Mouse (Mus musculus) forebrain, embryonic 12.5 days (tissue): Measurements from ENCODE around the gene Fam162b. TPM values are rescaled to one million over a fixed set of nuclear protein-coding genes. Genes with fewer than 3 reads are reported as not detected.

Source experiments
- ATAC-seq: fragments of 200-750 bp; cut with Nextera tagmentation; 2 replicates; pipeline ENCODE4 v1.8.0; 2017; ENCODE audit warnings: moderate TSS enrichment; ENCODE audit not compliant: low FRiP score
- H3K27ac ChIP-seq: fragments of 300-500 bp; sonication (generic); 2 replicates; pipeline ENCODE4 v1.5.1; 2016; ENCODE audit warnings: mild to moderate bottlenecking
- H3K27me3 ChIP-seq: fragments of 300-500 bp; sonication (generic); 2 replicates; pipeline ENCODE4 v1.6.1; 2016; ENCODE audit warnings: mild to moderate bottlenecking
- H3K36me3 ChIP-seq: fragments of 300-500 bp; sonication (generic); replicated peaks from 2 replicates; pipeline ENCODE4 v1.6.1; 2016; ENCODE audit warnings: mild to moderate bottlenecking
- H3K4me1 ChIP-seq: fragments of 300-500 bp; sonication (generic); 2 replicates; pipeline ENCODE4 v1.6.1; 2016
- H3K4me2 ChIP-seq: fragments of 300-500 bp; sonication (generic); 2 replicates; pipeline ENCODE4 v1.6.1; 2016; ENCODE audit warnings: mild to moderate bottlenecking, moderate library complexity
- H3K4me3 ChIP-seq: fragments of 300-500 bp; sonication (generic); replicated peaks from 2 replicates; pipeline ENCODE4 v1.5.1; 2016; ENCODE audit warnings: mild to moderate bottlenecking
- H3K9ac ChIP-seq: fragments of 300-500 bp; sonication (generic); 2 replicates; pipeline ENCODE4 v1.6.1; 2016; ENCODE audit warnings: mild to moderate bottlenecking
- H3K9me3 ChIP-seq: fragments of 300-500 bp; sonication (generic); 2 replicates; pipeline ENCODE4 v1.6.1; 2016
- WGBS: fragments of 180-500 bp; shearing (Covaris S2); methylation state at CpG from one replicate; pipeline ENCODE4 v1.1.7; 2016; 5-methylcytosine and 5-hydroxymethylcytosine counted together
- polyA plus RNA-seq: library from polyadenylated mRNA; unstranded; fragments of >200 nt; fragmentation: Nextera tagmentation; extraction: Ambion mirVana; gene quantifications from 2 replicates; pipeline ENCODE4 v1.2.1, GENCODE M21; 2016

Fam162b gene
- 1.3 and 3.7 TPM in 2 replicates for polyA plus RNA-seq

DNA sequence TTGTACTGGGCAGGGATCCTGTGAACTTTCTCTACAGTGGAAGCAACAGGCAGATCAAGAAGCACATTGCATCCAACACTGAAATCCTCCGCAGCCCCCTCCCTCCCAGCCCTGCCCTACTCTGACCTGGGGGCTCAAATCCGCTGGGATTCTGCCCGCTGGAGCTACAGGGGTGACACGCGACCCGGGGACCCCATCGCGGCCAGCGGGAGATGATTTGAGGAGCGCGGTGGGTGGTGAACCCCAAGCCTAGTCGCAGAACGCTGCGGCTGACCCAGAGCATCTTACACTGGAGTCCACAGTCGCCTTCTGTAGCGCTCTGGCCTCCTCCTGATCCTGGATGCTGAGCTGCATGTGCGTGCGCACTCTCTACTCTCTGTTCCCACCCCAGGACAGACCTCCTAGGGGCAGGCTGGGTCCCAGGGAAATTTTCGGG is at the start of gene Fam162b:
Fam162b (minus strand) TSS at position 379 of the 436 bp plus-strand sequence.
- Histone ChIP-seq H3K9me3 (no peaks in the 10 kb centered on the region), H3K36me3 (no peaks in the 10 kb centered on the region), H3K27me3 (peaks cover 15% of the 10 kb centered on the region; the same call in 1 of the 2 replicates), H3K4me3 (peak within 1 kb of the TSS; percentile 26), H3K27ac (no peak within 1 kb of the TSS), H3K4me1 (peaks cover 6% of the 10 kb centered on the region), H3K4me2 (peak within 1 kb of the TSS; percentile 56), H3K9ac (peak within 1 kb of the TSS; percentile 36)
- 4% methylated on average over 19 of the region's 19 CpGs for WGBS
- ATAC-seq, result 0 out of 2 replicates have a peak, but pooled peaks have one; percentile 39

GRCm38 (mm10) chr10:51631411-51632136 is 41.3 kb upstream of the Fam162b start, which contains the start of gene Gprc6a:
Gene Gprc6a (minus strand): TSS chr10:51631461.
- no peak for ATAC-seq

GRCm38 (mm10) chr10:51621193-51621592 is 30.9 kb upstream of the Fam162b start:
- Histone ChIP-seq H3K4me3 (no peak overlapping the region), H3K4me1 (no peaks in the 10 kb centered on the region), H3K36me3 (no peaks in the 10 kb centered on the region), H3K9ac (no peak overlapping the region), H3K27ac (no peak overlapping the region), H3K9me3 (no peaks in the 10 kb centered on the region), H3K27me3 (no peaks in the 10 kb centered on the region), H3K4me2 (no peak overlapping the region)
- 89% methylated on average over 3 of the region's 3 CpGs for WGBS
- no peak for ATAC-seq

More at GRCm38 (mm10) chr10:51631411-51632136, 41.3 kb upstream of the Fam162b start, which contains the start of gene Gprc6a:
- Histone ChIP-seq H3K4me2 (no peak within 1 kb of the TSS), H3K9ac (no peak within 1 kb of the TSS), H3K27me3 (no peaks in the 10 kb centered on the region), H3K36me3 (no peaks in the 10 kb centered on the region), H3K27ac (no peak within 1 kb of the TSS), H3K4me3 (no peak within 1 kb of the TSS), H3K9me3 (no peaks in the 10 kb centered on the region), H3K4me1 (no peaks in the 10 kb centered on the region)
- 69% methylated on average over 8 of the region's 8 CpGs for WGBS

DNA sequence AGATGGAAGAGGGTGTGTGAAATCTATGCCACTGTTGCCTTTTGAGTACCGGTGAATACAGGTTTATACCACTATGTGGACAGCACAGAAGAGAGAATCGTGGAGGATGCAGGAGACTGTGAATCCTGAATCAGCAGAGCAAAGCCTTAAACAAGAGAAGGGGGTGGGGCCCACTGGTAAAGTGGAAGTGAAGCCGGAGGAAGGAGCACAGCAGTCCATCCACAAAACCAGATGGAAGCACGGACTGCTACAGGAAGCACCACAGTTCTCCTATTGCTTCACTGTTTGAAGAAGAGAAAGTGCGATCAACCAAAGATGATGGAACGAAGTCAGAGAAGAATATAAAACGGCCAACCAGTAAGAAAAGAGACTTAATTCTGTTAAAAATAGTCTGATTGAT is 29.8 kb upstream of the Fam162b start:
- WGBS, result 66% methylated on average over 7 of the region's 7 CpGs
- H3K27ac ChIP-seq, result no peak overlapping the region
- H3K9ac ChIP-seq, result no peak overlapping the region
- ATAC-seq, result no peak
- H3K27me3 ChIP-seq, result no peaks in the 10 kb centered on the region
- H3K4me2 ChIP-seq, result no peak overlapping the region
- H3K4me3 ChIP-seq, result no peak overlapping the region
- H3K4me1 ChIP-seq, result no peaks in the 10 kb centered on the region
- no peaks in the 10 kb centered on the region for H3K36me3 ChIP-seq
- H3K9me3 ChIP-seq, result no peaks in the 10 kb centered on the region

GRCm38 (mm10) chr10:51618538-51618937 is 28.2 kb upstream of the Fam162b start:
- Histone ChIP-seq H3K9ac (no peak overlapping the region), H3K4me2 (no peak overlapping the region), H3K27me3 (no peaks in the 10 kb centered on the region), H3K4me1 (no peaks in the 10 kb centered on the region), H3K4me3 (no peak overlapping the region), H3K9me3 (no peaks in the 10 kb centered on the region), H3K36me3 (no peaks in the 10 kb centered on the region), H3K27ac (no peak overlapping the region)
- no peak for ATAC-seq
- WGBS, result 56% methylated on average over 2 of the region's 2 CpGs

GRCm38 (mm10) chr10:51614826-51615590 is 24.7 kb upstream of the Fam162b start:
- H3K36me3 ChIP-seq, result no peaks in the 10 kb centered on the region
- no peaks in the 10 kb centered on the region for H3K27me3 ChIP-seq
- H3K27ac ChIP-seq, result no peak overlapping the region
- 81% methylated on average over 11 of the region's 11 CpGs for WGBS
- no peak for ATAC-seq
- no peak overlapping the region for H3K4me2 ChIP-seq
- H3K9ac ChIP-seq, result no peak overlapping the region
- no peaks in the 10 kb centered on the region for H3K4me1 ChIP-seq
- H3K4me3 ChIP-seq, result no peak overlapping the region
- H3K9me3 ChIP-seq, result no peaks in the 10 kb centered on the region

DNA sequence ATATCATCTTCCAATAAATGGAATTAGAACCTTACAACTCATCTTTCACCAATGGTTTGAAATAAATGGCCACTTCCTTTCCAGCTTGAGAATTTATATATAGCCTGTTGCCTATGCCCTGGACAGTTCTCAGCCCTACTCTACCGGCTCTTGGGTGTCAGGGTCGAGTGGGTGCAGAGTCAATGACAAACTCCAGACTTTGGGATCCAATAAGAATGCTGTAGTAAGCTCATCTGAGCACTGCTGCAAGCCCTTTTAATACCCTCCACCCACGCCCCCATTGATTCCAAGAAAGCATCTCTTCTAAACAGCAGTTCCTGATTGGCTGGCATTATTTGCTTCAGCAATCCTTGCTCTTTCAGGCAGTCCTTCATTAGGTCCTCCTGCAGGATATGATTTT is 23.1 kb upstream of the Fam162b start:
- Histone ChIP-seq H3K9me3 (no peaks in the 10 kb centered on the region), H3K9ac (no peak overlapping the region), H3K4me1 (no peaks in the 10 kb centered on the region), H3K4me2 (no peak overlapping the region), H3K27ac (no peak overlapping the region), H3K4me3 (no peak overlapping the region), H3K27me3 (no peaks in the 10 kb centered on the region), H3K36me3 (no peaks in the 10 kb centered on the region)
- WGBS, result 79% methylated on average over 3 of the region's 3 CpGs
- no peak for ATAC-seq

DNA sequence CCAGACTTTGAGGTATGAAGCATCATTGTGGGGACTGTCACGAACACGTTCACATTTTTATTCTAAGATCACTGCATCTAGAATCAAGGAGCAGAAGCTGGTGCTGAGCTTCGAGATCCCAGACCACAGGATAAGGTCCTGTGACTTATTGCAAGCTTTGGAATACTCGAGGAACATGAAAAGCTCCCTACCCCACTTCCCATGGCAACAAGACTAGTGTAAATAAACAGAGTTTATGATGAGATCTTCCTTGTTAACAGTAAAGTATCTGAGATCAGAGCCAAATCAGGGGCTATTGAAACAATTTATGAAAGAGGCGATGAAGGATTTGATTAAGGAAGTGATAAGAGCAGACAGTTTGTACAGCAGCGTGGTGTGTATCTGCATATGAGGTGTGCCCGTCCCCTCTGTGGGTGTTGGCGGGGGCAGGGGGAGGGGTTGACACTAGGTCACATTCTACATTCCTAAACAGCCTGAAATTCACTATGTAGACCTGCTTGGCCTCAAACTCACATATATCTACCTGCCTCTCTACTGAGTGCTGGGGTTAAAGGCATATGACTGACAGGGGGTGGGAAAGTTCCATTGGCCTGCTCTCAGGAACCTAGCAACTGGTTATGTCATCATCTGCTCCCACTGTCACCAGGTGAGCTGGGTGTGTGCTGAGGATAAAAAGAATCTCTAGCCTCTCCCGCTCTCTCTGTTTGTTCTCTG is 21.8 kb upstream of the Fam162b start:
- H3K9ac ChIP-seq, result no peak overlapping the region
- no peaks in the 10 kb centered on the region for H3K4me1 ChIP-seq
- H3K27ac ChIP-seq, result no peak overlapping the region
- H3K27me3 ChIP-seq, result no peaks in the 10 kb centered on the region
- ATAC-seq, result no peak
- H3K4me3 ChIP-seq, result no peak overlapping the region
- H3K4me2 ChIP-seq, result no peak overlapping the region
- no peaks in the 10 kb centered on the region for H3K36me3 ChIP-seq
- WGBS, result 87% methylated on average over 9 of the region's 9 CpGs
- no peaks in the 10 kb centered on the region for H3K9me3 ChIP-seq

- H3K36me3 ChIP-seq, result no peaks in the 10 kb centered on the region
- 82% methylated on average over 4 of the region's 4 CpGs for whole genome bisulfite sequencing
- no peak overlapping the region for H3K27ac ChIP-seq
- no peaks in the 10 kb centered on the region for H3K27me3 ChIP-seq
- H3K9me3 ChIP-seq, result no peaks in the 10 kb centered on the region
- no peak for ATAC-seq
- no peak overlapping the region for H3K4me3 ChIP-seq
- H3K4me1 ChIP-seq, result no peaks in the 10 kb centered on the region
- H3K9ac ChIP-seq, result no peak overlapping the region
- H3K4me2 ChIP-seq, result no peak overlapping the region
Observed at GRCm38 (mm10) chr10:51609741-51610425, 19.6 kb upstream of the Fam162b start.

GRCm38 (mm10) chr10:51596928-51597635 is 6.8 kb upstream of the Fam162b start:
- 80% methylated on average over 9 of the region's 9 CpGs for WGBS
- ATAC-seq, result no peak
- no peaks in the 10 kb centered on the region for H3K4me1 ChIP-seq
- H3K9ac ChIP-seq, result no peak overlapping the region
- no peaks in the 10 kb centered on the region for H3K36me3 ChIP-seq
- H3K27me3 ChIP-seq, result no peaks in the 10 kb centered on the region
- no peak overlapping the region for H3K27ac ChIP-seq
- H3K9me3 ChIP-seq, result no peaks in the 10 kb centered on the region
- no peak overlapping the region for H3K4me2 ChIP-seq
- no peak overlapping the region for H3K4me3 ChIP-seq
